Mouse (Mus musculus): ENCODE measurements around the gene Insc. TPM values are rescaled to one million over a fixed set of nuclear protein-coding genes. Genes with fewer than 3 reads are reported as not detected.

Gene Insc
- total RNA-seq, 1 experiment from 2014 or later, result not detected

- ATAC-seq (replicated peaks; ENCODE audit: insufficient number of reproducible peaks, low FRiP score, low TSS enrichment, poor library complexity, severe bottlenecking), result no peak
These were observed 140.1 kb downstream of the Insc start for GRCm38 (mm10) chr7:114883602-114884001.

DNA sequence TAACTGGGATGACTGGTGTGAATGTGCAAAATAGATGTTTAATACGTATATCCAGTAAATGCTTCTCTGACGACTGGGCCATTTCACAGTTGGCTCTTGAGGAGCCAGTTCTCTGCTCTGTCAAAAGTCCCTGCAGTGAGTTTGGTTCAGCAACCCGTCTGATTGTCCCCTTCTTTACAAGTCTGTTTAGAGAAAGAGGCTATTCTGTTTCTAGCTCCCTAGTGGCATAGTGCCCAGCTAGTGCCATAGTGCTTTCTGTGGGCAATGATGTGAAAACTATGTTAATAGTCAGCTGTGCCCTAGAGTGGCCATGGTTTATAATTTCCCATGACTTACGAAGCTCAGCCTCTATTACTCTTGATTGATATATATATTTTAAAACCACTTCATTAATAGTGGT lies 143.4 kb downstream of the Insc start:
- no peak for ATAC-seq (replicated peaks; ENCODE audit: insufficient number of reproducible peaks, low FRiP score, low TSS enrichment, poor library complexity, severe bottlenecking)

GRCm38 (mm10) chr7:114890215-114890614 lies 146.7 kb downstream of the Insc start:
- ATAC-seq (replicated peaks; ENCODE audit: insufficient number of reproducible peaks, low FRiP score, low TSS enrichment, poor library complexity, severe bottlenecking), result no peak

DNA sequence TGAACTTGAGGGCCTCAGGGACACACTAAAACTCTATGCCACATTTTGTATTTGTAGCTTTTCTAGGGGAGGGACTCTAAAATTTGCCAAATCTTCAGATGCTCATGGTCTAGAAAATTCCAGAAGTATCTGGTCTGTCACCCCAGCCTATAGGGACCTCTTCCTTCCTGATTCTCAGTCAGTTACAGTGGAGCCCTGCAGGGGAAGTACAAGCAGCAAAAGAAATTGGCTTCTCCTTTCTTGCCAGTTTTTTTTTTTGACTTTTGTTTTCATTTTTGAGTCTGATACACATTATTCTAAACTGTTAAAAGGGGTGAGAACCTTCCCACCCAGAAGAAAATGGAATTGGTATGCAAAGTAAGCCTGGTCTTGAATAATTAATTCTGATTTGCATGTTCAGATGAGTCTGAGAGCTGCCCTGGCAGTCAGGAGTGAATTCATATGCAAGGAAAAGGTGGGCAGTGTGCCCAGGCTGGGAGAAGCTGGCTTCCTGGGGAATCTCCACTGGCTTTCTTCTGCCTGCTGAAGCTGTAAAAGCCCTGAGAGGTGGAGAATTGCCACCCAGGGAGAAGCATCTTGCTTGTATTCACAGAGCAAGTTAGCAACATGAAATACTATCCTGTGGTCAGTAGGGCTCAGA lies 149.2 kb downstream of the Insc start:
- ATAC-seq (replicated peaks; ENCODE audit: insufficient number of reproducible peaks, low FRiP score, low TSS enrichment, poor library complexity, severe bottlenecking), result no peak

DNA sequence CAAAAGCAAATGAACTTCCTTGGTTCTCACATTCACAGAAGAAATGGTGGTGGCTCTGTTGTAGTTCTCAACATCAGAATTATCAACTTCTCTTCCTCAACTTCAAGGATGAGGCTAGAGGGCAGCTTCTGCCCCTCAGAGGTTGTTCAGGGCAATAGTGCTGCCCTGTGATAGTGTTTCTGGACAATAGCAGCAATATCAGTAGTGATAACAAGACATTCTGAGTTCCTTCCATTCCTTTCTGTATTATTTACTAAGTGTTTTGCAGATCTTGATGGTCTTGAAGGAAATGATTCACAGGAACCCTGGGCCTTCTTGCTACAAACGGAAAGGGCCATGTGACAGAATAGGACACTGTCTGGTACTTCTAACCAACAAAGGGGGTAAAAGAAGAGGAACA lies 150.4 kb downstream of the Insc start:
- ATAC-seq (replicated peaks; ENCODE audit: insufficient number of reproducible peaks, low FRiP score, low TSS enrichment, poor library complexity, severe bottlenecking), result no peak

DNA sequence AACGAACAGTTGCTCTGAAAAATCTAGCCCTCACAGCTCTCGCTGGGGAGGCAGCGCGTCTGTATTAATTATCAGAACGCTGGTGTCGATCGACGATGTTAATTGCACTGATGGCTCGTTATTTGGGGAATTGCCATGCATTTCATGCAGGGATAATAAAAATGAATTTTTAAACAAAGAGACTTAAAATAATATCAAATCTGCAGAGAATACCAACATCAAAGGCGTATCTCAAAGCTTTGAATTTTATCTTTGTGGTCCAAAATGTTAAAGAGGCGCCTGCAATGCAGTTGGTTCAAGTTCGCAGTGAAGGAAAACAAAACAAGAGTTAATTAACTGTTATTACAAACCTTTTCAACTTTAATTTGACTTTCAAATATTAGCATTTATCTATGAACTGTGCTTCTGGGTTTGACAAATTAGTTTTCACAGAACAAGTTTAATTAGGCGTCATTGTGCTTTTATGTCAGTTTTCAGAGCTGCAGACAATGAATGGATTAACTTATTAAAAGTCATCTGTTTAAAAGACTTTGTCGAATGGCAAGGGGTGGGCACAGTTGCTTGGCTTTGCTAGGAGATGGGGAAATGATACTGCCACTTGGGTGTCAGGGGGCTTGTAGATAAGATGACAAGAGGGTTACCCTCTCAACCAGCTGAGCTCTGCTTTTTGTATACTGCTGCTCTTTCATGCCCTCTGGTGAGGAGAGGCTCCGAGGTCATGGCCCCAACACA lies 153.6 kb downstream of the Insc start:
- ATAC-seq (replicated peaks; ENCODE audit: insufficient number of reproducible peaks, low FRiP score, low TSS enrichment, poor library complexity, severe bottlenecking), result no peak

Other genes starting within 250 kb of the Insc start
- gene Cyp2r1, start 180.7 kb upstream of the Insc start, total RNA-seq (2017), result 3.3 to 5.0 TPM (median 4.4 TPM) in 3 replicates
- not detected in 3 replicates for gene Calca, start 107.3 kb upstream of the Insc start, total RNA-seq (2017)
- not detected in 3 replicates for gene Calcb, start 25.1 kb upstream of the Insc start, total RNA-seq (2017)

Data from monocyte, adult 5-6 weeks (primary cell).